Mouse (Mus musculus) cerebellum, postnatal 14 days (tissue): ENCODE measurements around the gene Arid5b.
A peak's percentile ranks its signal among the peaks of the same experiment; 100 is the strongest.

Experiments
- DNase-seq, 2 experiments: peaks; one replicate each; pipeline ENCODE4 v3.0.0; 2021; ENCODE audit warnings: mixed read lengths in 2 of 2

Gene Arid5b

DNA sequence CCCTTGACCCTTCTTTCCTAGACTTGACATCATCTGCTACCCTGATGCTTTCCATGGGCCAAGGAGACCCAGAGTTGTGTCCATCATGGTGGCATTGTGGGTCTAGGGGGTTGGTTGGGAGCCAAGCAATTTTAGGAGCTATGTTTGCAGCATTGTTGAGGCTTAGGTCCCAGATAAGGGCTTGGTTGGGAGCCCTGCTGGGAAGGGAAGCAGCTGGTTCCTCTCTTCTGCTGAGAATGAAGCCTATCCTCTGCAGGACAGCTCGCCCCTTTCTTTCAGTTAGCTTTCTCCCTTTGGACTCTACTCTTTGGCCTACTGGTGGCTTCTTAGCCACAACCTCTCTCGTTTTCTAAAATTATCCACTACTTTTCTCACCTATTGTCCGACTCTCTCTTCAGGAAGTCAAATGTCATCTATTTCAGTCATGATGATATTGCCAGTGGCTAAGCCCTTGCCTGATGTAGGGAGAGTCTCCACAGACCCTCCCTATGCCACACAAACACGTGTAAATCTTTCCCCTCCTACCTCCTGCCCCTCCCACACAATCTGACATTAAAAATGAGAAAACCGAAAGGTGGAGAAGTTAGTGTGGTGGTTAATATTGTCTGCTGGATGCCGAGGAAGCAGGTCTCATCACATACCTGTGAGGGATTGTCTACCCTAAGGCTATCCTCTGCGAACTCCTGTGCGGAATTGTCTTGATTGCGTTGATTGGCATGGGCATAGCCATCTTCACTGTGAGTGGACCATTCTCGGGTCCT lies 198.4 kb downstream of the Arid5b start:
- no peak for DNase-seq

DNA sequence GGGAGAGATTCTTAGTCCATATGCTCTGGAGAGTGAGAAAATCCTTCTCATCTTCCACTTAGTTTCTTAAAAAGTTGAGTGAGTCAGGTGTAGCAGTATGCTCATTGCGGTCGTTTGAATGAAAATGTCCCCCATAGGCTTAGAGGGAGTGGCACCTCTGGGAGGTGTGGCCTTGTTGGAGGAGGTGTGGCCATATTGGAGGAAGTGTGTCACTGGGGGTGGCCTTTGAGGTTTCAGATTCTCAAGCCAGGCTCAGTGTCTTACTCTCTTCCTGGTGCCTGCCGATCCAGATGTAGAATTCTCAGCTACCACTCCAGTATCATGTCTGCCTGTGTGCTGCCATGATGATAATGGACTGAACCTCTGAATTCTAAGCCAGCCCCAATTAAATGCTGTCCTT lies 199.8 kb downstream of the Arid5b start:
- DNase-seq: no peak

DNA sequence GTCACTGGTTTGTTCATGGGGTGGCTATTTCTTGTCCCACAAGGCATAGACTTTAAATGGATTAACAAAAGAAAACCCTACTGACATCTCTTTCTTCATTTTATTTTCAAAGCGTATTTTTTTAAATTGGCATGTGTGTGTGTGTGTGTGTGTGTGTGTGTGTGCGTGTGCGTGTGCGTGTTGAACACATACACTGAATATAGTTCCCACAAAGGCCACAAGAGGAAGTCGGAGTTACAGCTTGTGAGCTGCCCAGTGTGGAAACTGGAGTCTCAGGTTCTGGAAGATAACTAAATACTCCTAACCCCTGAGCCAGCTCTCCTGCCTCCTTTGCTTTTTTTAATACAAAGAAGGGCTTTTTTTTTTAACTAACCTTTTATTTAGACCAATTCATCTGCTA lies 203.4 kb downstream of the Arid5b start:
- no peak for DNase-seq

DNA sequence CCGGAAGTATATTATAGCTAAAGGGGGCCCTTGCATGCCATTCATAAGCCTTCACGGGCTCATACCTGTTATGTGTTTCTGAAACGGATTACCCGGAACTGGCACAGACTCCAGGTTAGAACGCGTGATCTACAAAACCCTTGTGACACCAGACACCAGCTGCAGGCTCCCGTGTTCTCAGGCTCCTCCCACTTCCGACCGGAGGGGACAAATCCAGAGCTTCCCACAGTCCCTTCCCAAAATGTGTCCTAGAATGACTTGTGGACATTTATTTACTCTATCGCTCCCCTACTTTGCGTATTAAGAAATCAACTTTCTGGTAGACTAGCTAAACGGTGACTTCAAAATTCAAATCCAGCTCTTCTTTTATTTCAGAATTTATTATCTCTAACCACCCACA lies 204.2 kb downstream of the Arid5b start:
- DNase-seq: no peak

DNA sequence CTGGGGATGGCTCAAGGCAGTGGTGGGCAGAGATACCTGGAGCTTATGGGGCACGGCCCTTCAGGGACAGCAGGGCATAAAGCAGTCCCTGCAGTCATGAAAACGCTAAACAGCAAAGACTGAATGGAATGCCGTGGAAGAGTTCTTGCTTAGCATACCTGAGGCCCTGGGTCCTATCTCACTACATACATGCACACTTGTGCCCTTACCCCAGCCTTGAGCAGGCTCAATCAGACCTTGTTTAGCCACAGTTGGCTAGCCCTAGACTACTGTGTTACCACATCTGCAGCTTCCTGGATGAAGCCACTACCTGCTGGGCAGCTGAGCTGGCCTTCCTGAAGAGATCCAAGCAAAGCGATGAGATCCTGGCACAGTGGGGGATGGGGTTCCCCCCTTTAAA lies 205.9 kb downstream of the Arid5b start:
- DNase-seq: no peak

DNA sequence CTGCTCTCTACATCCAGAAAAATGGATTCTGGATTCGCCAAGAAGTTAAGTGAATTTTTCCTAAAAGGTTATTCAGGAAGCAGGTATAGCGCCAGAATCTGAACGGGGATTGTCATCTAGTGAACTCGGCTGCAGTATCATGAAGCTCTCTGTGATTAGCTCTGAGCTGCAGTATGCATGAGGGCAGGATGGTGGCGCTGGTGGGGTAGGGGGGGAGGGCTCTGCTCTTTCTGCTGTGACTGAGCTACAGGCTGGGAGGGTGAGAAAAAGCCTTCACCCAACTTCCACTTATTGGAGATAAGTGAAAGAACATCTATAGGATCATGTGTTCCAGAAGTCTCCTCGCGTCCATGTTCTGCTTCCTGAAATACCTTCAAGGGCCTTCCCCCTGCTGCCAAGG lies 207.5 kb downstream of the Arid5b start:
- no peak for DNase-seq

DNA sequence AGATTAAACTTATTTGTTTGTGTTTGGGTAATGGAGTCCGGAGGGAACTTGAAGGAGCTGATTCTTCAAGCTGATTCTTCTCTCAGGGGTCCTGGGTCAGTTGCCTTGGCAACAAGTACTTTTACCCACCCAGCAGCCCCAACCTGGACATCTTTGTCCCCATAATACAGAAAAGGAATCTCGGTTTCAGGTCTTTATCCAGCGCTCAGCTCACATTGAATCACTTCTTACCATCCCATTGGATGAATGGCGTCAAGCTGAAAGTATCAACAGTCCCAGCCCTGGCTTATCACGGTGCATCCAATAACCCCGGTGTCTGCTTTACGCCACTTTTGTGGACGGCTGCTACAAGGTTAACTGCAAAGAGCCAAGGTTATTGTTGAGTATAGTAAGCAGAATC lies 210.1 kb downstream of the Arid5b start:
- no peak for DNase-seq

DNA sequence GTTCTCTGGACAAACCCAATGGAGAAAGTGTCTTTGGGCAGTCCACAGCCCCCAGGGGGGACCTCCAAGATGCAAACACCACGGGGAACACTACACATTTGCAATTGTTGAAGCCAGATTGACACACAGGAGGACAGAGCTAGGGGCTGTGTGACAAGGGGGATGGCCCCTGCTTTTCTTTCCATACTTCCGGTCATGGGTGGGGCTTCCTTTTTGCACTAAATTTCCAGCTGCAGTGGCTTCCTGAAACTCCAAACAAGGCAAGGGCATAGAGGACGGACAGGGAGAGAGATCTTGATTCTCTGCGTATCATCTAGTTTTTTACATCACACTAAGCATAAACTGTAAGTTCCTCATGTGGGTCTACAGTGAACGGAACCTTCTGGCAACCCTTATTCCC lies 210.6 kb downstream of the Arid5b start:
- no peak for DNase-seq

DNA sequence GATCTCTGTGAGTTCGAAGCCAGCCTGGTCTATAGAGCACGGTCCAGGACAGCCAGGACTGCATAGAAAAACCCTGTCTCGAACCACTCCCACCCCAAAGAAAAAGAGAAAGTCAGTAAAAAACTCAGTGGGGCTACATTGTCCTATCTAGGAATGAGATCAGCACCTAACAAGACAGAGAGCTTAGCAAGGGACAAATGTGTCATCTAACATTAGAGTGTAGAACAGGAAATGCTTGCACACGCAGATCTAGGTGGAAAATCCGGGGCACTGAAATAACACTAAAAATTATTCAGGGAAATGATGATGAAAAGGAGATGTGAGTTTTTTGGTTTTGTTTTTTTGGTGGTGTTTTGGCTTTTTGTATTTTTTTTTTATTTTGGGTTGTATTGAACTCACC lies 212.4 kb downstream of the Arid5b start:
- no peak for DNase-seq

DNA sequence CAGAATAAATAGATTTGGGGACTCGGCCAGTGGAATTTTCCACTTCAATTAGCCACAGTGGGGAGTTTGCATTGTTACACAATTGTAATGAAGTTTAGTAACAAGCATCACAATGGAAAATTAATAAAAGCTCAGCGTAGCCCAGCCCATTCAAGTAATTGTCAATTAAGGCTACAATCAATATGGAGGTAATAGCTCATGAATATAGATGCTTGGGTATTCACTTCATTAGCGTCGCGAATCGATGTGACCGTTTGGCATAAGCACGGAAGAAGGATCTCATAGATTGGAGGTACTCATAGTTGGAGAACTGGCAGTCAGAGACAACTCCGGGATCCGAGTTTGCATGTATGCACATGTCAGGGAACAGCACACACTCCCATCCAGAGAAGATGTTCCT lies 214.0 kb downstream of the Arid5b start:
- DNase-seq: peak in 1 of 2 experiments; percentile 21

DNA sequence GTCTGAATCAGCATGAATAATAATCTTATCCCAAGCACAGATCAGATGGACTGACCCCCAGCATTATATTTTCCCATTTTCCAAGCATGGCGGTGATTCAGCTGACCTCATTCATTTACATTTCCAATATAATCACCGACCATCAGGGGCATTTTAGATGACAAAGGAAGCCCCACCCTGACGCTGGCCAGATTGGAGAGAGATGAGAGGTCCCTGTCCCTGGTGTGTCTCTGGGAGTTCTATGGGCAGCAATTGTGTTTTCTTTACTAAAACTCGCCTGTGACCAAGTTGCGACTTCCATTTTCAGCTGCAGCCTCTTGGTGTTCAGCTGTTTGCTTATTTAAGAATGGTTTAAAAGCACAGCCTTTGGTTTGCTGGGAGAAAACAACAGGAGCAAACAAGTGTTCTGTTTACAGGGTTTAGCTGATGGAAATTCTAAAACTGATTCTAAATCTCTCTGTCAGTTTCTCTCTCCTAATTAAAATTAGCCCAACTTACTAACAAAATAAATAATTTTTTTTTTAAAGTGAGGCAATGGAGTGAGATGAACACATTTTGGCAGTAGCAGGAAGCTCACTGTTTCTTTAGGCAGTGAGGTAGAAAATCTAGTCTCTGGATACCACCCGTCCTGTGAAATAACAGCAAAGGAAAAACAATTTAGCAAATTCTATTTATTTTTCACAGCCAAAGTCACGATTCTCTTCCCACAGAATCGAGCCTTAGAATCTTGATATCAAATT lies 214.6 kb downstream of the Arid5b start:
- DNase-seq: no peak

DNA sequence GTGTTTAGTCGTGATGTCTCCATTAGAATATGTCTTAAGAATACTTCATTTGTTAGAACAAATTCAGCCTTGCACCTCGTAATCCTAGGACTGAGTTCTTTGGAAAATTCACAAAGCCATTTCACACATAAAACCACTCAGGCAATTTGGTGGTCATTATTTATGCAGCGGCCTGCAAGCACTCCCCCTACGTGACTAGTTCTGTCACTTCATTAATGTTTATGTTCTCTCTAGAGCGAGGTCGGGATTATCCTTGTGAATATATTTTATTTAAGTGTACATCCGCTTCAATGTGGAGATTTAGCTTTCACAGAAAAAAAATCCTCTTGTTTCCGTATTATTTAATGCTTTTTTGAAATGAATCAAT lies 217.3 kb downstream of the Arid5b start:
- DNase-seq: no peak

DNA sequence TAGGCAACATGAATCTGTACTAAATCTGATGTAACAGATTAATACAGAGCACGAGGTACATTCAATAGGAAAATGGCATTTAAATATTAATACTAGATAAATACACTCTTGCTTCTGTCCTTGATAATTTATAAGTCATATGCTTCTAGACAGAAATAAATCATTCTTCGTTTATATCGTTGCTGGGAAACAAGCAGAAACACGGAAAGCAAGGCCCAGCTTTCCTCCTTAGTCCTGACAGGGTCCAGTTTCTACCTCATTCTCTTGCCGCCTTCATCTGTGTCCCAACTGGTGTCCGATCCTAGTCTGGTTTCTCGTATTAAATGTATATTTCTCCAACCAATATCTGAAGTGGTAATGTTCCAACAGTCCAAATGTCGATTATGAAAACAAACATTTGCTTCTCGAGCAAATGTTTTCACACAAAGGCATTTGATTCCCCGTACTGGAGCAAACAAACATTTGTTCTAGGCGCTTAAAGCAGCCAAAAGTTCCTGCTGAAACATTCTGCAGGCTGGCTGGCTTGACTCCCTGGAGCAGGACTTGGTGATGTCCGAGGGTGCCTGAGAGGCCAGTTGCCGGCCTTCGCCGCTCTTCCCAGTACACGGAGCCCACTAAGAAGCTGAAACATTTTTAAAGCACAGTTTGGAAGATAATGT lies 217.8 kb downstream of the Arid5b start:
- DNase-seq: peak; percentile 9

DNA sequence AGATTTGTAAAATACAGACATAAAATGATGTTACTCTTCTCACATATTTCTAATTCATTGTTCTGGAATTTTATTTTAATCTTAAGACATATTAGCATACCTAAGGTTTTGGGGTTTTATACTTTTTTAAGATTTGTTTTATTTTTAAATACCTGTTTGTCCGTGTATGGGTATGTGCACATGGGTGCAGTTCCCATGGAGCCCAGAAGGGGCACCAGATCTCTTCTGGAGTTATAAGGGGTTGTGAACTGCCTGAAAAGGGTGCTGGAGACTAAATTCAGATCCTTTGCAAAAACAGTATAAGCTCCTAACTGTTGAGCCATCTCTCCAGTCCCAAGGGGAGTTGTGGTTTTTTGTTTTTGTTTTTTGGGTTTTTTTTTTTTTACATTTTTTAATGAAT lies 220.2 kb downstream of the Arid5b start:
- peak in 1 of 2 experiments; percentile 13 for DNase-seq

DNA sequence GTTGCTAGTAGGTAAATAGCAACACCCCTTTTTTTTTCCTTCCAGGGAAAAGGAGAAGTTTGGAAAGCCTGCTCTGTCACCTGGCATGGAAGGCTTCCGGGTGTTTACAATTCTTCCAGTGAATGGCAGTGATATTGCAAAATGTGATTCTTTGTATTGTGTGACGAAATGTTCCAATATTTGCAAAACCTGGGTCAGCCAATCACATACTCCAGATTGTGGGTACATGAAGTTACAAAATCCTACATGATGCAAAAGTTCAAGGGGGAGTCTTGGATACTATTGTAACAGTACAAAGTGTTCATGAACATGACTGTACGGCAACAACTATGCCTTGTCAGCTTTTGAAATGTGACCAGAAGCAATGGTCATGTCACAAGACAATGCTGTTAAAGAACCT lies 220.7 kb downstream of the Arid5b start:
- no peak for DNase-seq

DNA sequence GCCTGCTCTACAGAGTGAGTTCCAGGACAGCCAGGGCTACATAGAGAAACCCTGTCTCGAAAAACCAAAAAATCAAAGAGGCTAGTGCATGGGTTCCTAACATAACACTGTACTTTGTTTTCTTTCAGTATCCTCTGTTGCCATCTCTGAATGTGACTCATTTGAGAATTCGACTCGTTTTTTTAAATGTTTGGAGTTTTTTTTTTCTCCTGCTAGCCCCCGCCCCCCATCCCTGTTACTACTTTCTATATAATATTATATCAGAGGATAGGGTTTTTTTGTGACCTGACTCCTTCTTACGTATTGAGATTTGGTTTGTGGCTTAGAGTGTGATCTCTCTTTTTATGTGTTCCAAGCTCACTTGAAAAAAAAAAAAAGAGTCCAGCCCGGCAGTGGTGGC lies 223.8 kb downstream of the Arid5b start:
- no peak for DNase-seq

DNA sequence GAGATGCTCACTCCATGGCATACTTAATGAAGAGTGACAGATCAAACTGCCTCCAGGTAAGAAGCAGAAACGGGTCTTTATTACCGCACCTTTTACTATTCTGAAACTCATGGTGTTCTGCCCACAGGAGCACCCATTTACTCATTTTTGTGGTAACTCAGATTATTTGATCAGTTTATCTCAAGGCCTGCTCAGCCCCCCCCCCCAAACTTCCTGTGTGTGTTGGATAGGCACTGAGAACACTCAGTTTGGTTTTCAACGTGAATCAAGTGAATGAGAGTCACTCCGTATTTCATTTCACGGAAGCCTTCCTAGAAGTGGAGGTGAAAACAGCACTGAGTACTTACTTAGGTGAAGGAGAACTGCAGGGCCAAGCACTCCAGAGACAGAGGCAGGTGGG lies 224.4 kb downstream of the Arid5b start:
- no peak for DNase-seq

DNA sequence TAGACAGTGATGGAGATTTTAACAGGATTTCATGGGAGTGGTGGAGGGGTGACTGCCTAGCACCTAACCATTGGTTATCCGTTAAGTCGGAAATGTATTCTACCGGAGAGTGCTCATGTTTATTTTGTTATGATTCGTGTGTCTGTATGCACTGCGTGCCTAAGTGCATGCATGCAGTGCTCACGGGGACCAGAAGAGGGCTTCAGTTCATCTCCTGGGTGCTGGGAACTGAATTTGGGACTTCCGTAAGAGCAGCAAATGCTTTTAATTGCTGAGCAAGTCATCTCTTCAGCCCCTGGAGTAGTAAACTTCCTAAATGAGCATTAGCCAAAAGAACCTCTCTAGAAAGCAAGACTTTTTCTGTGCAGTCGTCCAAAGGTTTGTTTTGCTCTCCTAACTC lies 226.2 kb downstream of the Arid5b start:
- no peak for DNase-seq

DNA sequence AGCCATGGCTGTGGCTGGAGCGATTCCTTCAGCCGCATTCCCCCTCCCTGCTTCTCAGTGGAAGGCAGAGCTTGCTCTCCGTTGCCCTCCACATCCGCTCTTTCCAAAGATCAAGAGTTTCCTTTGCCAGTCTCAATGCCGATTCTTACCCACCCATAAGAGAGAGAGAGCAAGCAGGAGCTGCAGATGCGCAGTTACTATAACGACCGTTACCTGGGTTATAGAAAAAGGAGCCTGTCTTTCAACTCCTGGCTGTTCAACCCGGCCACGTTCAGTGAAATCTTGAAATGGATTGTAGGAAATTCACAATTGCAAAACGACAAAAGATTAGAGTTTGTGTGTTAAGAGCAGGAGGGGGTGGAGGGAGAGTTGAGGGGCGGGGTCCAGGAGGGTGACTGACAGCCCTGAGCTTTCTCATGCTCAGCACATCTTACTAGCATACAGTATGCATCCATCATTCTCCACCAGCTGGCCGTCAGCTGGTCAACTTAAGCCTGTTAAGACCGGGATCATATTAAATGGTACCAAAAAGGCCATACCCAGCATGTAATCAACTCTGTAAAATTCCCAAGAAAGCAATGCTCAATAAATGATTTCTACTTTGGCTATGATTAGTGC lies 227.1 kb downstream of the Arid5b start:
- DNase-seq: no peak

DNA sequence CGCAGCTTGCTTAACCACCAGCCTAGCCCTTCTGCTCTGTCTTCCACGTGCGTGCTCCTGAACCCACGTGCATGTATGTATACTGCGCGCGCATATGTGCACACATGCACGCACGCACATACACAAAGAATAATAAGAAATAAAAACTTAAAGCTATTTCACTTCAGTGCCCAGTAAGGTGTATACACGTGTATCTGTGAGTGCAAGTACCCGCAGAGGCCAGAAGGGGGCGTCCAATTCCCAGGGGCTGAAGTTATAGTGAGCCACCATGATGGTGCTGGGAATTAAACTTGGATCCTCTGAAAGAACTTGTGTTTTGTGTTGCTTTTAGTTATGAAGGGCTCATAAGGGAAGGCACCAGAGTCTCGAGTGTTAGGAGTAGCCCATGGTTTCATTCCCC lies 227.7 kb downstream of the Arid5b start:
- no peak for DNase-seq

DNA sequence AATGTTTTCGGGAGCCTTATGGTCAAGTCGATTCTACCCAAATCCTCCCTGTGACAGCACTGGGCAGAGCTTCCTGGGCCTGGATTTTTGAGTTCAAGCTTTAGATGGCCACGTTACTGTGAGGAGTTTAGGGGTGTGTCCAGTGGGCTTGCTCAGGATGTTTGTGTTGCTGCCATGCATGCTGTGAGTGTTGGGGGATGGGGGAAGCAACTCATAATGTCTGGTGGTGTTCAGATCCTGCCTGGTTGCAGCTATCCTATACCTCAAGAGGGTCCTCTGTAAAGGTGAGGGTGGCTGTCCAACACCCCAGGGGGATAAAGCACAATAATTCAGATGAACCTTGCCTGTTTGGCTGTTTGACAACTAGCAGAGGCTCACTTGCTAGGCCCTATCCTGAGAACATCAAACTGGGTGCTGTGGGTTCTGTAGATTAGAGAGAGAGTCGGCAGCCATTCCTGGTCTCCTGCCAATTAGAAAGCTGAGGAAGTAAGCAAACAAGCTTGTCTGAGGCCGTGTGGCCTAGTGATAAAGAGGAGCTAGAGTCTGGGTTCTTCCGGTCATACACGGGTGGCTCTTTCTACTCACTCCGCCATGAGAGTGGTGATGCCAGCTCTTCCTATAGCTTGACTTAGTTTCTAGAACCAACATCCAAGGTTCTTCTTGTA lies 229.8 kb downstream of the Arid5b start:
- no peak for DNase-seq

DNA sequence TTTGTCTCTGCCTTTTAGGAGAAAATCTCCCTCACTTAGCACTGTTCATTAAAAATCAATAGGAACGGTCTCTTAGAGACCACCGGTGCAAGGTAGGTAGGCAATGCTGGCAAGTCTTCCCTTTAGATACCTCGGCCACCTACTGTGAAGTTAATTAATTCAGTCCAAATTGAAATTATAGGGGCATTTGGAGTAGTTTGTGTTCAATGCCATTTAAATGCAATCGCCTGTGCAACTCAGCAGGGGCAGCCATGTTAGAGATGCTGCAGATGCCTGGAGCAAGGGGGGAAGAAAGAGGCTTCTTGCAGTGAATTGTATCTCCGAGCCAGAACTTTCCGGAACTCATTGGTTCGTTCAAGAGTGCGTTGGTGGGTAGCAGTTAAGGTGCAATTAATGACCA lies 233.7 kb downstream of the Arid5b start:
- DNase-seq: no peak

DNA sequence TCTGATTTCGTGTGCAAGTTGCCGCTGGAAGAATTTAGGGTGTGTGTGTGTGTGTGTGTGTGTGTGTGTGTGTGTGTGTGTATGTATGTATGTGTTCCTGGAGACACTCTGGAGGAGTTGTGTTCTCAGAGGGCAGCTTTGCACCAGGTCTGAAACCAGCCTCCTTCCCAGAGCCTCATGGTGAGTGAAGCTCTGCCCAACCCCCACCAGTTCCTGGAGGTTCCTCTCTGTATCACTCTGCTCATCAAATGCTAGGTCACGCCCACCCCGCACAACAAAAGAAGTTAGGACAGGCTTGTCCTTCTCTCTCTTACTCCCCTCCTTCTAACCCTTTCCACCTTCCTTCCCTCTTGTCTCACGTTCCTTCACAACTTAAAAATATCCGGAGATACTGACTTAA lies 234.6 kb downstream of the Arid5b start:
- no peak for DNase-seq
